Mouse (Mus musculus) mouse embryonic stem cell (cell line): ENCODE results near the gene 1700067P10Rik.

Experiments used
- in situ Hi-C, 2 experiments: fragments of 300-500 bp; cut with MboI; formaldehyde crosslinking; loops; 1 replicate in 1 of 2; 3 replicates in 1 of 2; pipeline ENCODE4 v1.14.3; 2019 to 2020; ENCODE audit warnings: low sequenced_read_pairs in 2 of 2, low pct_unique_long_range_greater_than_20kb in 1 of 2, mixed read lengths in 1 of 2; ENCODE audit not compliant: unreplicated experiment in 1 of 2

The 1700067P10Rik gene

GRCm38 (mm10) chr17:48093286-48093817 lies 4.2 kb downstream of the 1700067P10Rik start:
- in situ Hi-C loops = loop anchor here (10.0 kb wide), 2 partner anchors 49 to 249 kb away; no protein-coding TSS in a partner anchor

- in situ Hi-C loops = loop anchor here (5.0 to 10.0 kb wide), 3 partner anchors 38 to 250 kb away; no protein-coding TSS in a partner anchor
Measured at GRCm38 (mm10) chr17:48094820-48095680, 5.9 kb downstream of the 1700067P10Rik start.

GRCm38 (mm10) chr17:48095718-48096121 lies 6.6 kb downstream of the 1700067P10Rik start:
- in situ Hi-C loops = loop anchor here (5.0 to 10.0 kb wide), 3 partner anchors 38 to 251 kb away; no protein-coding TSS in a partner anchor

GRCm38 (mm10) chr17:48096321-48096720 lies 7.2 kb downstream of the 1700067P10Rik start:
- in situ Hi-C loops = loop anchor here (5.0 to 10.0 kb wide), 3 partner anchors 39 to 252 kb away; no protein-coding TSS in a partner anchor

GRCm38 (mm10) chr17:48097011-48097742 lies 8.1 kb downstream of the 1700067P10Rik start:
- in situ Hi-C loops = loop anchor here (5.0 to 10.0 kb wide), 3 partner anchors 40 to 252 kb away; no protein-coding TSS in a partner anchor

- in situ Hi-C loops = loop anchor here (5.0 to 10.0 kb wide), 3 partner anchors 41 to 253 kb away; no protein-coding TSS in a partner anchor
Measured at GRCm38 (mm10) chr17:48097743-48098527, 8.8 kb downstream of the 1700067P10Rik start.

- in situ Hi-C loops = loop anchor here (5.0 to 10.0 kb wide), 3 partner anchors 41 to 254 kb away; no protein-coding TSS in a partner anchor
Measured at GRCm38 (mm10) chr17:48098528-48098890, 9.4 kb downstream of the 1700067P10Rik start.

- in situ Hi-C loops = loop anchor here (5.0 to 10.0 kb wide), 3 partner anchors 42 to 255 kb away; no protein-coding TSS in a partner anchor
Measured at GRCm38 (mm10) chr17:48099312-48099711, 10.2 kb downstream of the 1700067P10Rik start.

GRCm38 (mm10) chr17:48100441-48101417 lies 11.6 kb downstream of the 1700067P10Rik start:
- in situ Hi-C loops = no loop called here

- in situ Hi-C loops = no loop called here
Measured at GRCm38 (mm10) chr17:48107333-48107732, 18.2 kb downstream of the 1700067P10Rik start.

- in situ Hi-C loops = no loop called here
Measured at GRCm38 (mm10) chr17:48107862-48108261, 18.7 kb downstream of the 1700067P10Rik start.

- in situ Hi-C loops = no loop called here
Measured at GRCm38 (mm10) chr17:48108520-48108919, 19.4 kb downstream of the 1700067P10Rik start.

- in situ Hi-C loops = loop anchor here in 1 of 2 experiments (10.0 kb wide), 1 partner anchor 234 kb away; the partner anchor contains the start of gene Trem2
Measured at GRCm38 (mm10) chr17:48110547-48111287, 21.6 kb downstream of the 1700067P10Rik start.

GRCm38 (mm10) chr17:48118570-48118969 lies 29.5 kb downstream of the 1700067P10Rik start:
- in situ Hi-C loops = loop anchor here in 1 of 2 experiments (10.0 kb wide), 1 partner anchor 226 kb away; the partner anchor contains the start of gene Trem2

GRCm38 (mm10) chr17:48119656-48120055 lies 30.5 kb downstream of the 1700067P10Rik start:
- in situ Hi-C loops = loop anchor here in 1 of 2 experiments (10.0 kb wide), 1 partner anchor 225 kb away; the partner anchor contains the start of gene Trem2

GRCm38 (mm10) chr17:48120456-48120855 lies 31.3 kb downstream of the 1700067P10Rik start:
- in situ Hi-C loops = no loop called here
